Mouse (Mus musculus): Measurements from ENCODE around the gene Fhad1. TPM values are rescaled to one million over a fixed set of nuclear protein-coding genes. Genes with fewer than 3 reads are reported as not detected.

Gene Fhad1
- polyA plus RNA-seq, 1 experiment, result 0.07 TPM

- Histone ChIP-seq H3K79me2 (ENCODE audit: control insufficient read depth, insufficient read depth) (no peaks in the 10 kb centered on the region), H3ac (ENCODE audit: control insufficient read depth, insufficient read length, low read depth) (no peak overlapping the region), H3K79me3 (ENCODE audit: low read depth) (no peaks in the 10 kb centered on the region), H3K36me3 (ENCODE audit: control insufficient read depth, insufficient read depth) (no peaks in the 10 kb centered on the region), H3K27me3 (ENCODE audit: control insufficient read depth, insufficient read depth, insufficient read length) (no peaks in the 10 kb centered on the region), H3K4me3 (ENCODE audit: insufficient read depth, poor library complexity, severe bottlenecking) (no peak overlapping the region)
- TF ChIP-seq MYOD1 (IDR thresholded peaks at IDR 0.05; ENCODE audit: control insufficient read depth, insufficient read length, low read depth) (no peak), MYOG (IDR thresholded peaks at IDR 0.05; ENCODE audit: control insufficient read depth, extremely low read depth, insufficient read length) (no peak), CEBPB (IDR thresholded peaks at IDR 0.05; ENCODE audit: low read depth) (no peak), CTCF (IDR thresholded peaks at IDR 0.05; ENCODE audit: control insufficient read depth, insufficient read depth, insufficient read length) (no peak), FOSL1 (IDR thresholded peaks at IDR 0.05; ENCODE audit: insufficient read depth, low read length, poor library complexity, severe bottlenecking) (no peak), MAX (IDR thresholded peaks at IDR 0.05) (no peak)
Measured at GRCm38 (mm10) chr4:142059841-142060193, 44.9 kb upstream of the Fhad1 start.

- Histone ChIP-seq H3K79me2 (ENCODE audit: control insufficient read depth, insufficient read depth) (no peaks in the 10 kb centered on the region), H3ac (ENCODE audit: control insufficient read depth, insufficient read length, low read depth) (no peak overlapping the region), H3K36me3 (ENCODE audit: control insufficient read depth, insufficient read depth) (no peaks in the 10 kb centered on the region), H3K4me3 (ENCODE audit: insufficient read depth, poor library complexity, severe bottlenecking) (no peak overlapping the region), H3K27me3 (ENCODE audit: control insufficient read depth, insufficient read depth, insufficient read length) (no peaks in the 10 kb centered on the region), H3K79me3 (ENCODE audit: low read depth) (no peaks in the 10 kb centered on the region)
- TF ChIP-seq MYOD1 (IDR thresholded peaks at IDR 0.05; ENCODE audit: control insufficient read depth, insufficient read length, low read depth) (no peak), USF1 (IDR thresholded peaks at IDR 0.05; ENCODE audit: low read depth) (no peak), FOSL1 (IDR thresholded peaks at IDR 0.05; ENCODE audit: insufficient read depth, low read length, poor library complexity, severe bottlenecking) (no peak), MYOG (IDR thresholded peaks at IDR 0.05; ENCODE audit: control insufficient read depth, extremely low read depth, insufficient read length) (no peak), MAX (IDR thresholded peaks at IDR 0.05) (no peak), CTCF (IDR thresholded peaks at IDR 0.05; ENCODE audit: control insufficient read depth, insufficient read depth, insufficient read length) (no peak), CEBPB (IDR thresholded peaks at IDR 0.05; ENCODE audit: low read depth) (no peak)
Measured at GRCm38 (mm10) chr4:142059113-142059840, 44.4 kb upstream of the Fhad1 start.

GRCm38 (mm10) chr4:142057529-142058216 lies 42.8 kb upstream of the Fhad1 start:
- no peaks in the 10 kb centered on the region for H3K79me3 ChIP-seq (ENCODE audit: low read depth)
- no peak overlapping the region for H3K4me3 ChIP-seq (ENCODE audit: insufficient read depth, poor library complexity, severe bottlenecking)
- H3K79me2 ChIP-seq (ENCODE audit: control insufficient read depth, insufficient read depth), result no peaks in the 10 kb centered on the region
- H3K27me3 ChIP-seq (ENCODE audit: control insufficient read depth, insufficient read depth, insufficient read length), result no peaks in the 10 kb centered on the region
- no peaks in the 10 kb centered on the region for H3K36me3 ChIP-seq (ENCODE audit: control insufficient read depth, insufficient read depth)
- no peak overlapping the region for H3ac ChIP-seq (ENCODE audit: control insufficient read depth, insufficient read length, low read depth)
- TF ChIP-seq MYOG (IDR thresholded peaks at IDR 0.05; ENCODE audit: control insufficient read depth, extremely low read depth, insufficient read length), result no peak
- no peak for TF ChIP-seq CEBPB (IDR thresholded peaks at IDR 0.05; ENCODE audit: low read depth)
- TF ChIP-seq CTCF (IDR thresholded peaks at IDR 0.05; ENCODE audit: control insufficient read depth, insufficient read depth, insufficient read length), result no peak
- TF ChIP-seq MAX (IDR thresholded peaks at IDR 0.05), result no peak
- TF ChIP-seq FOSL1 (IDR thresholded peaks at IDR 0.05; ENCODE audit: insufficient read depth, low read length, poor library complexity, severe bottlenecking), result no peak
- no peak for TF ChIP-seq USF1 (IDR thresholded peaks at IDR 0.05; ENCODE audit: low read depth)
- TF ChIP-seq MYOD1 (IDR thresholded peaks at IDR 0.05; ENCODE audit: control insufficient read depth, insufficient read length, low read depth), result no peak

GRCm38 (mm10) chr4:142055600-142055999 lies 40.7 kb upstream of the Fhad1 start:
- Histone ChIP-seq H3K79me3 (ENCODE audit: low read depth) (no peaks in the 10 kb centered on the region), H3K36me3 (ENCODE audit: control insufficient read depth, insufficient read depth) (no peaks in the 10 kb centered on the region), H3K4me3 (ENCODE audit: insufficient read depth, poor library complexity, severe bottlenecking) (no peak overlapping the region), H3K27me3 (ENCODE audit: control insufficient read depth, insufficient read depth, insufficient read length) (no peaks in the 10 kb centered on the region), H3K79me2 (ENCODE audit: control insufficient read depth, insufficient read depth) (no peaks in the 10 kb centered on the region), H3ac (ENCODE audit: control insufficient read depth, insufficient read length, low read depth) (no peak overlapping the region)
- TF ChIP-seq USF1 (IDR thresholded peaks at IDR 0.05; ENCODE audit: low read depth) (no peak), CEBPB (IDR thresholded peaks at IDR 0.05; ENCODE audit: low read depth) (no peak), CTCF (IDR thresholded peaks at IDR 0.05; ENCODE audit: control insufficient read depth, insufficient read depth, insufficient read length) (no peak), MYOD1 (IDR thresholded peaks at IDR 0.05; ENCODE audit: control insufficient read depth, insufficient read length, low read depth) (no peak), MYOG (IDR thresholded peaks at IDR 0.05; ENCODE audit: control insufficient read depth, extremely low read depth, insufficient read length) (no peak), MAX (IDR thresholded peaks at IDR 0.05) (no peak), FOSL1 (IDR thresholded peaks at IDR 0.05; ENCODE audit: insufficient read depth, low read length, poor library complexity, severe bottlenecking) (no peak)

GRCm38 (mm10) chr4:142054580-142054979 lies 39.7 kb upstream of the Fhad1 start:
- TF ChIP-seq MAX (IDR thresholded peaks at IDR 0.05) (no peak), USF1 (IDR thresholded peaks at IDR 0.05; ENCODE audit: low read depth) (no peak), CEBPB (IDR thresholded peaks at IDR 0.05; ENCODE audit: low read depth) (no peak), FOSL1 (IDR thresholded peaks at IDR 0.05; ENCODE audit: insufficient read depth, low read length, poor library complexity, severe bottlenecking) (no peak), MYOD1 (IDR thresholded peaks at IDR 0.05; ENCODE audit: control insufficient read depth, insufficient read length, low read depth) (no peak)
- H3K4me3 ChIP-seq (ENCODE audit: insufficient read depth, poor library complexity, severe bottlenecking), result no peak overlapping the region
- H3K27me3 ChIP-seq (ENCODE audit: control insufficient read depth, insufficient read depth, insufficient read length), result no peaks in the 10 kb centered on the region
- no peaks in the 10 kb centered on the region for H3K79me3 ChIP-seq (ENCODE audit: low read depth)
- no peak overlapping the region for H3ac ChIP-seq (ENCODE audit: control insufficient read depth, insufficient read length, low read depth)
- no peaks in the 10 kb centered on the region for H3K36me3 ChIP-seq (ENCODE audit: control insufficient read depth, insufficient read depth)
- no peaks in the 10 kb centered on the region for H3K79me2 ChIP-seq (ENCODE audit: control insufficient read depth, insufficient read depth)

Data from C2C12 (cell line).